Mouse (Mus musculus) heart, adult 2 months (tissue): ENCODE measurements around the gene Samd14.

Source experiments
- CTCF ChIP-seq: fragments of 200-600 bp; IDR thresholded peaks from 2 replicates; pipeline ENCODE4 v1.8.1; 2022; ENCODE audit warnings: antibody characterized with exemption, mild to moderate bottlenecking, moderate library complexity
- EP300 ChIP-seq: fragments of 200-500 bp; IDR thresholded peaks from 2 replicates; pipeline ENCODE4 v1.6.1; 2011; ENCODE audit warnings: low read depth, low read length, control low read depth; ENCODE audit not compliant: insufficient read depth
- POLR2A ChIP-seq: fragments of 200-500 bp; IDR thresholded peaks from 2 replicates; pipeline ENCODE4 v1.6.1; 2011; ENCODE audit warnings: mild to moderate bottlenecking, low read depth, low read length, control low read depth; ENCODE audit not compliant: insufficient read depth

DNA sequence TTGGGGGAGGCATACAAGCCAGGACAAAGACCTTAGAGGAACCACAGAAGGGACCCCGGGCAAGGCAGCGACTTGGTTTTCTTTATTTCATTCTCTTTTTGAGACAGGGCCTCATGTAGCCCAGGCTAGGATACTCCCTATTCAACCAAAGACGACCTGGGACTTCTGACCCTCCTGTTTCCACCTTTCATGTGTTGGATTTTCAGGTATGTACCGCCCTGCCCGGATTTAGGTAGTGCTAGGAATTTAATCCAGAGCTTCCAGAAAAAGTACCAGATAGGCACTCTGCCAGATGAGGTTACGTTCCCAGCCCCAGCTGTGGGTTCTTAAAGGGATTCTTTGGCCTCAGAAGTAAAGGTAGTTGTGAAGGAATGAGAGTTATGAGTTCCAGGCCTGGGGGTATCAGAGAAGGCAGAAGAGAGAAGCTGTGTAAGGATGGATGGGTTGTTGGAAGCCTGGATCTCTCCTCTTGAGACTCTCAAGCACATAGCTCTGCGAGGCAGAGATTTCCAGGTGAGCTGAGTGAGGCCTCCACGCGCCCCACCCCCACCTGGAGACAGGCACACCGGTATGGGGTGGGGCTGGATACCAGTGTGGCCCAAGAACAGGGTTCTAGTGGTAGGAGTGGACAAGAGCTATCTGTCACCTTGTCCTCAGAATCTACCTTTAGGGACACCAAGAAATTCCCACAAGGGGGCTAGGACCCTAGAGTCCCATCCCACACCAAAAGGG, 59.7 kb downstream of the Samd14 start:
- TF ChIP-seq CTCF = no peak
- TF ChIP-seq POLR2A = no peak
- no peak for TF ChIP-seq EP300
